Mouse (Mus musculus) G1E-ER4 (cell line): ENCODE measurements around the gene Cd101. TPM values are rescaled to one million over a fixed set of nuclear protein-coding genes. Genes with fewer than 3 reads are reported as not detected.

Source experiments
- GATA1 ChIP-seq: IDR thresholded peaks from one replicate; pipeline ENCODE4 v1.8.0; 2012; ENCODE audit warnings: low read length, inconsistent platforms
- polyA plus RNA-seq: library from polyadenylated mRNA; stranded (reverse); fragments of >175 nt; gene quantifications from 2 replicates; pipeline ENCODE4 v1.2.3, GENCODE M21; 2012

Gene Cd101
- polyA plus RNA-seq, 1 experiment = not detected

- TF ChIP-seq GATA1 = no peak
Measured at GRCm38 (mm10) chr3:101018494-101018893, 10.9 kb downstream of the Cd101 start.

GRCm38 (mm10) chr3:101016050-101016449 is 13.3 kb downstream of the Cd101 start:
- no peak for TF ChIP-seq GATA1

- no peak for TF ChIP-seq GATA1
Measured at GRCm38 (mm10) chr3:101015254-101015653, 14.1 kb downstream of the Cd101 start.

- TF ChIP-seq GATA1 = no peak
Measured at GRCm38 (mm10) chr3:101013536-101013935, 15.8 kb downstream of the Cd101 start.

GRCm38 (mm10) chr3:101013005-101013404 is 16.4 kb downstream of the Cd101 start:
- TF ChIP-seq GATA1 = no peak

GRCm38 (mm10) chr3:101012597-101012996 is 16.8 kb downstream of the Cd101 start:
- no peak for TF ChIP-seq GATA1

GRCm38 (mm10) chr3:101012131-101012571 is 17.2 kb downstream of the Cd101 start:
- no peak for TF ChIP-seq GATA1

- no peak for TF ChIP-seq GATA1
Measured at GRCm38 (mm10) chr3:101011203-101011600, 18.2 kb downstream of the Cd101 start.

- TF ChIP-seq GATA1 = no peak
Measured at GRCm38 (mm10) chr3:101010589-101011202, 18.7 kb downstream of the Cd101 start.

GRCm38 (mm10) chr3:101007112-101007782 is 22.1 kb downstream of the Cd101 start:
- TF ChIP-seq GATA1 = peak; percentile 48

GRCm38 (mm10) chr3:101005392-101005791 is 24.0 kb downstream of the Cd101 start:
- no peak for TF ChIP-seq GATA1

GRCm38 (mm10) chr3:101003575-101004356 is 25.6 kb downstream of the Cd101 start:
- TF ChIP-seq GATA1 = no peak

- TF ChIP-seq GATA1 = no peak
Measured at GRCm38 (mm10) chr3:100999732-101000131, 29.6 kb downstream of the Cd101 start.

GRCm38 (mm10) chr3:100998904-100999340 is 30.4 kb downstream of the Cd101 start:
- no peak for TF ChIP-seq GATA1

GRCm38 (mm10) chr3:100997785-100998570 is 31.4 kb downstream of the Cd101 start:
- no peak for TF ChIP-seq GATA1

GRCm38 (mm10) chr3:100994252-100994651 is 35.1 kb downstream of the Cd101 start:
- TF ChIP-seq GATA1 = no peak

GRCm38 (mm10) chr3:100993718-100994117 is 35.6 kb downstream of the Cd101 start:
- TF ChIP-seq GATA1 = no peak
